ENCODE assay signal across 21 mouse cellular contexts in the genomic region with DNA sequence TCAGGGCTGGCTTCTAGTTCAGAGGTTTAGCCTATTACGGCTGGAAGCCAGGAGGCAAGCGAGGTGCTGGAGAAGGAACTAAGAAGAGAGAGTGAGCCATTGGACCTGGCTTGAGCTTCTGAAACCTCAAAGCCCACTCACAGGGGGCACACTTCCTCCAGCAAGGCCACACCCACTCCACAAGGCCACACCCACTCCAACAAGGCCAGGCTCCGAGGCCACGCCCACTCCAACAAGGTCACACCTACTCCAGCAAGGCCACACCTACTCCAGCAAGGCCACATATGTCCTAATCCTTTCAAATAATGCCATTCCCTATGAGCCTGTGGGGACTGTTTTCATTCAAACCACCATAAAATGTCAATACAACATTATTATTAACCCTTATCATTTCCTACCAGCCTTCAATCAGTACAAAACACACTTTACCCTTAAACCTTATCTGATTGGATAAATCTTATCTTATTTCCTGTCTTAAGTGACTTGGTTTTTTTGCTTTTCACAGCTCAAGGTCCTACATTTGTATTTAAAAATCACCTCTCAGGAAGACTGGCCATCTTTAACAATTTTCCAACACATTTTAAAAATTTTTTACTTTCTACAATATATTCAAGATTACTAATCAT. TPM values are rescaled to one million over a fixed set of nuclear protein-coding genes. Genes with fewer than 3 reads are reported as not detected.
DNase-seq lines count a peak whose midpoint lies in the region; ATAC-seq and TF ChIP-seq lines count a peak whose summit lies in the region.
"Had no signal": no experiment of that assay in that cellular context is flagged by ENCODE, and none has a peak within 500 bp of the region (broad histone marks: within the 10 kb centered on the region; RNA-seq: fewer than 3 reads in every experiment).

No protein-coding gene starts in this region.

- peaks cover 20% of the 10 kb centered on the region for H3K27me3 ChIP-seq in liver, embryonic 12.5 days (replicated peaks)
- H3K27me3 ChIP-seq in kidney, adult 2 months (replicated peaks; ENCODE audit: control insufficient read depth, insufficient read depth, low read length), result no peaks in the 10 kb centered on the region
- H3K27me3 ChIP-seq in midbrain, embryonic 13.5 days, result peaks cover 11% of the 10 kb centered on the region
- H3K27me3 ChIP-seq: embryonic facial prominence, embryonic 13.5 days; heart, embryonic 13.5 days had no signal

- H3K9ac ChIP-seq in liver, embryonic 12.5 days, result no peak overlapping the region
- H3K9ac ChIP-seq in midbrain, embryonic 13.5 days (replicated peaks), result no peak overlapping the region
- H3K9ac ChIP-seq: embryonic facial prominence, embryonic 13.5 days; forebrain, embryonic 13.5 days; heart, embryonic 13.5 days; limb, embryonic 13.5 days; neural tube, embryonic 13.5 days had no signal

- ATAC-seq in liver, embryonic 12.5 days, result 0 out of 2 replicates have a peak, but pooled peaks have one; percentile 51
- ATAC-seq in midbrain, embryonic 13.5 days, result no peak
- ATAC-seq: forebrain, embryonic 13.5 days; hindbrain, postnatal 0 days; midbrain, embryonic 16.5 days had no signal

- no peak for TF ChIP-seq POLR2A in kidney, adult 2 months (IDR thresholded peaks at IDR 0.05; ENCODE audit: low read depth, low read length)

- no peak for TF ChIP-seq CTCF in kidney, adult 2 months (conservative IDR thresholded peaks at IDR 0.05; ENCODE audit: insufficient read depth, insufficient read length, low read depth, low read length)

- peak; percentile 53 for DNase-seq in adrenal gland, postnatal 14 days
- DNase-seq in adrenal gland, adult (ENCODE audit: inconsistent age in 2 of 2, low spot score in 1 of 2), result no peak
- peak; percentile 22 for DNase-seq in 3T3-L1 (ENCODE audit: low read depth, low spot score)
- peak; percentile 88 for DNase-seq in R1 (ENCODE audit: low read depth, low spot score)
- DNase-seq in kidney, adult 2 months, result no peak
- DNase-seq in cerebellum, adult 8-10 months, result no peak
- DNase-seq: cerebellum, postnatal 10 days; gastrocnemius, adult 2 months; kidney, postnatal 10 days; lung, postnatal 14 days; retina, postnatal 1 day; thymus, adult 18-20 months had no signal

- H3K4me3 ChIP-seq in liver, embryonic 12.5 days, result no peak overlapping the region
- H3K4me3 ChIP-seq in kidney, adult 2 months (ENCODE audit: insufficient read depth, low read depth, low read length), result no peak overlapping the region
- no peak overlapping the region for H3K4me3 ChIP-seq in midbrain, embryonic 13.5 days (replicated peaks)
- H3K4me3 ChIP-seq: embryonic facial prominence, embryonic 13.5 days; forebrain, embryonic 13.5 days; gastrocnemius, adult 2 months; heart, embryonic 13.5 days; limb, embryonic 13.5 days; neural tube, embryonic 13.5 days had no signal

- no peaks in the 10 kb centered on the region for H3K36me3 ChIP-seq in liver, embryonic 12.5 days
- no peaks in the 10 kb centered on the region for H3K36me3 ChIP-seq in kidney, adult 2 months (ENCODE audit: control insufficient read depth, insufficient read depth, low read length)
- H3K36me3 ChIP-seq in midbrain, embryonic 13.5 days, result no peaks in the 10 kb centered on the region
- H3K36me3 ChIP-seq: embryonic facial prominence, embryonic 13.5 days; limb, embryonic 13.5 days had no signal

- no peaks in the 10 kb centered on the region for H3K9me3 ChIP-seq in liver, embryonic 12.5 days (replicated peaks)
- H3K9me3 ChIP-seq in midbrain, embryonic 13.5 days, result no peaks in the 10 kb centered on the region
- H3K9me3 ChIP-seq: embryonic facial prominence, embryonic 13.5 days; heart, embryonic 13.5 days; limb, embryonic 13.5 days; neural tube, embryonic 13.5 days had no signal

- WGBS in liver, embryonic 12.5 days (ENCODE audit: insufficient replicate concordance), result 51% methylated on average over 4 of the region's 4 CpGs
- WGBS in kidney, adult 2 months, result 88% methylated on average over 4 of the region's 4 CpGs
- 83% methylated on average over 4 of the region's 4 CpGs for WGBS in midbrain, embryonic 13.5 days

- peaks cover 12% of the 10 kb centered on the region for H3K4me1 ChIP-seq in liver, embryonic 12.5 days
- H3K4me1 ChIP-seq in kidney, adult 2 months (ENCODE audit: control insufficient read depth, insufficient read depth, low read length), result no peaks in the 10 kb centered on the region
- H3K4me1 ChIP-seq in midbrain, embryonic 13.5 days (replicated peaks), result peaks cover 4% of the 10 kb centered on the region

- no peak overlapping the region for H3K4me2 ChIP-seq in liver, embryonic 12.5 days
- no peak overlapping the region for H3K4me2 ChIP-seq in midbrain, embryonic 13.5 days (replicated peaks)
- H3K4me2 ChIP-seq: embryonic facial prominence, embryonic 13.5 days; forebrain, embryonic 13.5 days; heart, embryonic 13.5 days; limb, embryonic 13.5 days; neural tube, embryonic 13.5 days had no signal

- no peak overlapping the region for H3K27ac ChIP-seq in liver, embryonic 12.5 days
- H3K27ac ChIP-seq in kidney, adult 2 months (ENCODE audit: insufficient read depth, low read depth, low read length), result no peak overlapping the region
- H3K27ac ChIP-seq in midbrain, embryonic 13.5 days, result no peak overlapping the region
- H3K27ac ChIP-seq: embryonic facial prominence, embryonic 13.5 days; forebrain, embryonic 13.5 days; gastrocnemius, adult 2 months; heart, embryonic 13.5 days; hindbrain, postnatal 0 days; limb, embryonic 13.5 days; neural tube, embryonic 13.5 days had no signal

RNA-seq across cellular contexts. Expression of gene Msrb3, which starts 5.1 kb away (rescaled TPM):
- total RNA-seq in adrenal gland, postnatal 14 days (2021), result 37.0 and 40.0 TPM in 2 replicates
- 1.7 and 1.8 TPM in 2 replicates for polyA plus RNA-seq in liver, embryonic 12.5 days (2016; fragmentation: Nextera tagmentation; extraction: Ambion mirVana)
- 7.8 and 9.4 TPM in 2 replicates for polyA plus RNA-seq in kidney, adult 2 months (2012; rRNA removed)
- 0.80 and 2.0 TPM in 2 replicates for polyA plus RNA-seq in midbrain, embryonic 13.5 days (2015; fragmentation: Nextera tagmentation; extraction: Ambion mirVana)

Comparison
In these comparisons a context has a peak if more than half of its experiments do, and no peak if none do; other contexts are left out.
1. DNase-seq: peak in adrenal gland, postnatal 14 days (single experiment), 3T3-L1 (single experiment) and R1 (single experiment); none in adrenal gland, adult (0 of 2), kidney, adult 2 months (single experiment) and cerebellum, adult 8-10 months (single experiment).